Mouse (Mus musculus) frontal cortex, postnatal 14 days (tissue): ENCODE data around the gene Ptprd.
"Not testable (repeated sequence)": the region's sequence is repeated elsewhere in the genome, so short reads cannot be mapped to it uniquely, and the experiment has no call there.

Experiments
- DNase-seq, 2 experiments: peaks; one replicate each; pipeline ENCODE4 v3.0.0; 2022; ENCODE audit warnings: low spot score in 2 of 2

Gene Ptprd

GRCm38 (mm10) chr4:76215141-76215540, 1996.6 kb downstream of the Ptprd start:
- no peak for DNase-seq

GRCm38 (mm10) chr4:76199321-76199720, 2012.4 kb downstream of the Ptprd start:
- no peak for DNase-seq

DNA sequence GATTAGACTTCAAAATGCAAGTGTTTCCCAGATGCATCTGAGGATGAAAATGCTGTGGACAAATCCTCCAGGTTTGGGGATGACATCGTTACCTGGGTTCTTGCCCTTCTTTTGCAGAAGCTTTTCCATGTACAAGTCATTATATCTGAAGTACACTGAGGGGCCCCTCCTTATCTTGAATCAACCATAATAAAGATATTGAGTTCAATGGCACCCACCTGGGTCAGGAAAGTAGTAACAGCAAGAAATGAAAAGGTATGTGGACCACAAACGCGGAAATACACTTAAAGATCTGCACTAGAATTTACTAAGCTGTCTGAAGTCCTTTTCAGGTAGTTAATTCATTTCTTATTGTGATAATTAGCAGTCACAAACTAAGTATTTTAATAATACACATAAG, 2017.0 kb downstream of the Ptprd start:
- DNase-seq = no peak

DNA sequence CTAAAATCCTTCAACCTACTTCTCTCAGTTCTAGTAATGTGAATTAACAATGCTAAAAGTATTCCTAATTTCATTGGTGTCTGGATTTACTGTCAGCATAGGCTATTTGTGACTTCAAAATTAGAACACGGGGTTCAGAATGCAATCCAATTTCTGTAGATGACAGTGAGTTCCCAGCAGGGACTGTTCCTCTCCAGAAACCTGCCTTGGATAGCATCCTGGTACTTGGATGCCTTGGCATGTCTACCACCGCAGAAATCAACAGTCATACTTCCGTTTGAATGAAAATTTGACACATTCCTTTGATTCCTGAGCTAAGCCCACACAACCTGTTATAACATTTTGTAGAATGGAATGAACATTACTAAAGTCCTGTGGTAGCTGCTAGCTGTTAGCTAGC, 2018.3 kb downstream of the Ptprd start:
- no peak for DNase-seq

GRCm38 (mm10) chr4:76192031-76192430, 2019.7 kb downstream of the Ptprd start:
- DNase-seq = no peak

GRCm38 (mm10) chr4:76190788-76191187, 2021.0 kb downstream of the Ptprd start:
- no peak for DNase-seq

DNA sequence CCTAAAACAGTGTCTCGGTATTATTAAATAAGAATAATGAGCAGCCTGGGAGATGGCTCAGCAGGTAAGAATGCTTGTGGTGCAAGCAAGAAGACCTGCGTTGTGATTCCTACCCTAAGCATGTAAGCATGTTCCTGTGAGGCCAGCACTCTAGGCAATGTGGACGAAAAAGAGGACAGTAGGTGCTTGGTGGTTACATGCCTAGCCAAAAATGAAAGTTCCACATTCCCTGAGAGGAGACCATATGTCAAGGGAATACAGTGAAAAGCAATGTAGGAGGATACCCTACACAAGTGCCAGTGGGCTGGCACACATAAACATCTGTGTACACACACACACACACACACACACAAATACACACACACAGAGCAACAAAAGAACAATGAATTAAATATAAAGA, 2028.7 kb downstream of the Ptprd start:
- no peak for DNase-seq

DNA sequence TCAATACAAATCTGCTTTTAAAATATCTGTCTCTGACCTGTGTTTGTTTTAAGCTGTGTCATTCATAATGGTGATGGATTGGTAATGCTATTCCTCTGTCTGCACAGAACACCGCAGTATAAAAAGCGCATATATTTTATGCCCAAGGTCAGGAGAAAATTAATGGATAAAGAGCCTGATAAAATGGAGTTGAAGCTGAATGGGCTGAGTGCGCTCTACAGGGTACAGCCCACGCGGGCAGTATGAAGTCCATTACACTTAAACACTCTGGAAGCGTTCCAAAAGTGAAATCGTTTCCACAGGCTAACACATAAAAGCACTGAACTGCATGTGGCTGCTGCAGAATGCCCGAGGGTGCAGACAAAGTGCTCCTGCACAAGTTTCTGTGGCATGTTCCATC, 2032.3 kb downstream of the Ptprd start:
- no peak for DNase-seq

GRCm38 (mm10) chr4:76175086-76175485, 2036.7 kb downstream of the Ptprd start:
- no peak for DNase-seq

DNA sequence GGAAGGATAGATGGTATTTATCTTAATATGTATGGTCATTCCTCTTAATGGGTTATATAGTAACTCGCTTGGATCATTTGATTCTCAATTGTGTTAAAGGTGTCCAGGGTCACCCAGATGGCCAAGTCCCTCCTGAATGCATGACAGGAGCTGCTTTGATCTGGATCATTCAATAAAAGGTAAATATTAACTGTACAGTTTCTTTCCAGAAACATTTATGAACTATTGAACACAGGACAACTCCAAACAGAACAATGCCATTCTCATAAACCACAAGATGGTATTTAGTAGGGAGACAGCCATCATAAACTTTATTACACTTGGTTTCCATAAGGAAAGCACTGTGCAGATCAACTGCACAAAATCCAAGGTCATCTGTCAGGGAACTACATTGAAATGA, 2056.0 kb downstream of the Ptprd start:
- DNase-seq = no peak

DNA sequence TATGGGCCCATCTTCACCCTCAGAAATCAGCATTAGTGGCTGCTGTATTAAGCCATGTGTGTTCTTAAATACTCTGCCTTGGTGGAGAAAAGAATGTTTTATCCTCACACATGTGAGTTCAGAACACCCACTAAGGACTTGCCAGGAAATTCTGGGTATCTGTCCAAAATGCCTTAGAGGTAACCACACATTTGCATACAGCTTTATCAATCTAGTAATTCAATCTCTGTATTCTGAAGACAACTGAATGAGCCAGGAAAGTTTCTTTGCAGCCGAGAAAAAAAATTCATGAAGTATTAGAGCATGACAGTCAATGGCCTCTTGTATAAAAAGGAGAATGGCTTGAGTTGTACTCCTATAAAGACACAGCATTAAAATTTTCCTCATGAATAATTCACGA, 2057.6 kb downstream of the Ptprd start:
- no peak for DNase-seq

DNA sequence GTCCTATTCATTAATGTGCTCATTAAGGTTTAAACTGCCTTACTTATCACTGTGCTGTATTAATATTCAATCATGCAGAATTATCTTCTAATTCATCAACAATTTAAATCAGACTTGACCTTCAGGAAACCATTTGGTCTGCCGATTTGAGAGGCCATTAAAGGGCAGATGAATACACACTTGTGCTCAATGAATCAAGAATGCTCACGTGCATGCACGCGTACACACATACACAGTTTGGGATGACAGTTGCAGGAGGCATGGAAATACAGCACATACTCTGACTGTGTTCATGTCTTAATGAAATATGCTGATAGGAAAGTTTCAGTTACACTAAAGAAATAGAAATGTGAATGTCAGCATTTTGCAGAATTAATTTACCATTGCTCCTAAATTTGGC, 2066.8 kb downstream of the Ptprd start:
- DNase-seq = no peak

DNA sequence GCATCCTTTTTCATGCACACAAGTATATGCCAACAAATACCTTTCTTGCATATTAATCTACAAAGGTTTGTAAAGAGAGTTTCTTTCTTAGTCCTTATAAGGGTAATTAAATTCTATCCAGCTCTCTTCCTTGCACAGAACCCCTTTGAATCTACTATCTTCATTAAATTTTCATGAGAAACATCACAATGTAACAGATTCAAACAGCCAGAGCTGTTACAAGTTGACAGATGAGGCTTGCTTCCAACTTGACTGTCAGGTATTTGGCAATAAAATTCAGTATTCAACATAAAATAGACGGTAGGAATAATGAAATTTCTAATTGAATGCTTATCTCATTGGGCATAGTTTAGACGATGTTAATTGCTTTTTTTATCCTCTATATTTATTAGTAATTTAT, 2067.4 kb downstream of the Ptprd start:
- DNase-seq = no peak

DNA sequence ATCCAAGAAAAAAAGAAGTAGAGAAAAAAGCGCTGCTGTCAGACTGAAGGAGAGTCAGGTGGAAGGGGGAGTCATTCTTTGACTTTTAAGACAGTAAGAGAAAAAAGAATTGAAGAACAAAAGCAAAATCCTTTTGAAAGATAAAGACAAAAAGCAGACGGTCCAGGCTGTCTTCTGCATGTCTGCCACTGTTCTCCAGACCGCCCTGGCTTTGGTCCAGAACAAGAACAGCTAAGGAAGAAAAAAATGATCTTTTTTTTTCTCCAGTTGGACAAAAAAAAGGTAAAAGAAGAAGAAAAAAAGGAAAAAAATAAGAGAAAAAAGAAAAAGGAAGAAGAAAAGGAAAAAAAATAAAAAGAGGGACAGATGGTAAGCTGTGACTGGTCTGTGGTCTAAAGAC, 2073.9 kb downstream of the Ptprd start:
- DNase-seq = no peak

GRCm38 (mm10) chr4:76136625-76137024, 2075.1 kb downstream of the Ptprd start:
- DNase-seq = no peak

GRCm38 (mm10) chr4:76091845-76092244, 2119.9 kb downstream of the Ptprd start:
- no peak for DNase-seq

- DNase-seq = no peak
Measured at GRCm38 (mm10) chr4:76089866-76090265, 2121.9 kb downstream of the Ptprd start.

DNA sequence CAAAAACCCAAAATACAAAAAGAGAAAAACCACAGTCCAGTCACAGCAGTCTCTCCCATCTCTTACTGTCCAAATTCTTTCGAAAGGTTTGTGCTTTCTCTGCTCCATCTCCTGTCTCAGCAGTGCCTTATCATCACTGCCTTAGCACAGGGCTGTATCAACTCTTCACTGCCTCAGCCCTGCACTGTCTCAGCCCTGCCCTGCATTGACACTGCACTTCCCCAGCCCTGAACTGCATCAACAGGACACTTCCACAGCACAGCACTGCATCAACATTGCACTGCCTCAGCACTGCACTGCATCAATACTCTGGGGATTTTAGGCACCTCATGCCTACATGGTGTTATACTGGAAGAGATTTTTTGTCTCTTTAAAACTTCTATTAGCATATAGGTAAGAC, 2135.7 kb downstream of the Ptprd start:
- no peak for DNase-seq

DNA sequence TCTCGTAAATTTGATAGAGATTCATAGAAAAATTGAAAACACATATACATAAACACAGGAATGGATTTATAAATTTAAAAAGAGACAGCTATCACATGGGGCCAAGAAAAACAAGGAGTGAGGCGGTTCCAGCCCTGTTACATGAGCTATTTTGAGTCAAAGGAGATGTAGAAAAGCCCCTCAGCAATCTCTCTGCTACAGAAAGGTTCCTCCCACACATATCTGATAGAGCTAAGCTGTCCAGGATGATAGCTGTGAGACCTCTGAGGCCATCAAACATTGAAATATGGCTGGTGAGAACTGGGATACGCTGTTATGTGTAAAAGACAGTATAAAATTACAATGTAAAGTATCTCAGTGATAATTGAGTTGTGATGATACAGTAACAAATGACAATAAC, 2138.5 kb downstream of the Ptprd start:
- DNase-seq = no peak

DNA sequence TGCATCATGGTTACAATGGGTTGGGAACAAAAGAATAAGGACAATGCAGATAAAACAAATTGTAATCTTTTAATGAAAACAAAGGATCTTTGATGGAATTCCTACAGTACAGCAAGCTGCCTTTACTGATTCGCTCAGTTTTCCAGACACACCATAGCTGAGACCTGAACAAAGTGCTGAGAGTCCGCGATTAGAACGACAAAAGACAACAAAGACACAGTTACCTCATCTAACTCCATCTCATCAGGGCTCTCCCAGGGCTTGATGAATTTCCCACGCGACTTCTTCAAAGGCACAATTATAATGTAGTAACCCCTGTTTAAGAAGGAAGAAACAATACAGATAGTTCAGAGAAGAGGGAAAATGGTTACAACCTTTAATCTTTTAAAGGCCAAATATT, 2140.0 kb downstream of the Ptprd start:
- DNase-seq = no peak

- no peak for DNase-seq
Measured at GRCm38 (mm10) chr4:76056836-76057235, 2154.9 kb downstream of the Ptprd start.

DNA sequence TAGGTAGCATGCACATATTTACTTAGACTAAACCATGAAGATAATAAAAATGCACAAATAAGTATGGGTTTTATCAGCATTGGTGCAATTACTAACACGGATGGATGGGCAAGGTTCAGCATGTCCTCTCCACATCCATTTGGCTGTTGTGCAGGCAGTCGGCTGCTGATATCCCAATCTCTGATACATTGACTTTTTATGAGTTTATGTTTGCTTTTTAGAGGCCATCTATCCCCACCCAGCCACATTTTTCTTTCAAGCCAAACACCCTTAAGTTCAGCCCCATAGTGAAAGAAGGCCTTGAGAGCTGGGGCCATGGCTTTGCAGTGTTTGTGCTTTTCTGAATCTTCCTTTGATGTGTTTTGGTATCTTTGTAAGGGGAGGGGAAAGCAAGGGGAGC, 2166.1 kb downstream of the Ptprd start:
- DNase-seq = no peak

DNA sequence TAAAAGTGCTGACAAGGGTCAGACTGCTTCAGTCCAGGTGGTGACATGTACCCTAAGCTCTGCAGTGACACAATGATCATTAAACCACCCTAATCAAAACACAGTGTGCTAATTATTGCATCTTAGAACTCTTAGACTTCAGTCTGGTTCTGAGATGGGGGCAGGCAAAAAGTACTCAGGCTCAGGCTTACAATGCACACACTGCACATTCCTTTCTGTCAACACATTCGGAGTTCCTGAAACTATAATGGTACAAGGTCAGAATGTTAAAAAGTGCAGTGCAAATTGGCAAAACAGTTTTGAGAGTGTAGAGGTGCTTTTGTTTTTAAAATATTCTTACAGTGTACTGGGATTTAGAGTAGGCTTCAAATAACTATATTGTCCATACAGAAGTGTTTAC, 2167.0 kb downstream of the Ptprd start:
- DNase-seq = no peak

DNA sequence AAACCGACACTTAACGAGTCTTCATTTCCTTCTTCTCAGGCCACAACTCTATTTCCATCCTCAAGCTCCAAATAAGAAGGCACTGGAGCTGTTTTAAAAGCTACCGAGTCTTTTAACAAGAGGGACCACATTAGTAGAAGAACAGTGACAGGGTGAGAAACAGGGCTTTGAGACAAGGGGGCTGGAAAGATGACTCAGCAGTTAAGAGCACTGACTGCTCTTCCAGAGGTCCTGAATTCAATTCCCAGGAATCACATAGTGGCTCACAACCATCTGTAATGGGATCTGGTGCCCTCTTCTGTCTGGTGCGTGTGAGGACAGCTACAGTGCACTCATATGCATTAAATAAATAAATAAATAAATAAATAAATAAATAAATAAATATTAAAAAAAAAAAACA, 2174.6 kb downstream of the Ptprd start:
- not testable (repeated sequence) for DNase-seq
